Mouse (Mus musculus): ENCODE results near the gene Rapgef3. TPM values are rescaled to one million over a fixed set of nuclear protein-coding genes. Genes with fewer than 3 reads are reported as not detected.

Gene Rapgef3
- polyA plus RNA-seq, 1 experiment from 2014 or later: 17.5 TPM

GRCm38 (mm10) chr15:97752491-97752890 is 15.3 kb downstream of the Rapgef3 start:
- WGBS: 87% methylated on average over 5 of the region's 5 CpGs
- peaks cover 5% of the 10 kb centered on the region; the same call in 1 of the 2 replicates for H3K36me3 ChIP-seq (ENCODE audit: insufficient read depth)
- no peak overlapping the region for H3K27ac ChIP-seq (ENCODE audit: low read depth)
- H3K4me2 ChIP-seq: no peak overlapping the region
- no peak for TF ChIP-seq CTCF (IDR thresholded peaks at IDR 0.05; ENCODE audit: low read depth)
- DNase-seq (no peak), ATAC-seq (ENCODE audit: insufficient read depth) (no peak)
- peaks cover 9% of the 10 kb centered on the region for H3K4me1 ChIP-seq (ENCODE audit: insufficient read depth)
- H3K27me3 ChIP-seq (ENCODE audit: insufficient read depth, low read length): no peaks in the 10 kb centered on the region
- no peak overlapping the region for H3K4me3 ChIP-seq (ENCODE audit: low read depth, low read length)
- H3K9ac ChIP-seq: no peak overlapping the region
- H3K9me3 ChIP-seq (ENCODE audit: low read depth, low read length): no peaks in the 10 kb centered on the region

GRCm38 (mm10) chr15:97751676-97752075 is 16.1 kb downstream of the Rapgef3 start:
- TF ChIP-seq CTCF (IDR thresholded peaks at IDR 0.05; ENCODE audit: low read depth): peak; percentile 62
- Histone ChIP-seq H3K36me3 (ENCODE audit: insufficient read depth) (no peaks in the 10 kb centered on the region; the same call in 1 of the 2 replicates), H3K9ac (no peak overlapping the region), H3K9me3 (ENCODE audit: low read depth, low read length) (no peaks in the 10 kb centered on the region), H3K4me3 (ENCODE audit: low read depth, low read length) (no peak overlapping the region), H3K4me2 (no peak overlapping the region), H3K27ac (ENCODE audit: low read depth) (no peak overlapping the region), H3K4me1 (ENCODE audit: insufficient read depth) (peaks cover 9% of the 10 kb centered on the region), H3K27me3 (ENCODE audit: insufficient read depth, low read length) (no peaks in the 10 kb centered on the region)
- ATAC-seq (ENCODE audit: insufficient read depth): no peak
- DNase-seq: no peak
- 78% methylated on average over 2 of the region's 2 CpGs for WGBS

- no peaks in the 10 kb centered on the region for H3K27me3 ChIP-seq (ENCODE audit: insufficient read depth, low read length)
- peak; percentile 89 for ATAC-seq (ENCODE audit: insufficient read depth)
- H3K4me2 ChIP-seq: peak overlapping the region; percentile 32
- no peaks in the 10 kb centered on the region; the same call in 1 of the 2 replicates for H3K36me3 ChIP-seq (ENCODE audit: insufficient read depth)
- H3K9ac ChIP-seq: no peak overlapping the region
- peaks cover 9% of the 10 kb centered on the region for H3K4me1 ChIP-seq (ENCODE audit: insufficient read depth)
- H3K9me3 ChIP-seq (ENCODE audit: low read depth, low read length): no peaks in the 10 kb centered on the region
- H3K27ac ChIP-seq (ENCODE audit: low read depth): peak overlapping the region; percentile 85
- WGBS: 12% methylated on average over 12 of the region's 12 CpGs
- TF ChIP-seq CTCF (IDR thresholded peaks at IDR 0.05; ENCODE audit: low read depth): no peak
- peak; percentile 96 for DNase-seq
- H3K4me3 ChIP-seq (ENCODE audit: low read depth, low read length): no peak overlapping the region; the same call in 1 of the 2 replicates
Measured at GRCm38 (mm10) chr15:97750697-97751096, 17.1 kb downstream of the Rapgef3 start.

GRCm38 (mm10) chr15:97749841-97750240 is 17.9 kb downstream of the Rapgef3 start:
- Histone ChIP-seq H3K27me3 (ENCODE audit: insufficient read depth, low read length) (no peaks in the 10 kb centered on the region), H3K4me3 (ENCODE audit: low read depth, low read length) (no peak overlapping the region), H3K4me2 (no peak overlapping the region), H3K27ac (ENCODE audit: low read depth) (peak overlapping the region; percentile 85; the same call in 1 of the 2 replicates), H3K36me3 (ENCODE audit: insufficient read depth) (peaks cover 5% of the 10 kb centered on the region; the same call in 1 of the 2 replicates), H3K9ac (no peak overlapping the region), H3K9me3 (ENCODE audit: low read depth, low read length) (no peaks in the 10 kb centered on the region), H3K4me1 (ENCODE audit: insufficient read depth) (peaks cover 14% of the 10 kb centered on the region)
- no peak for TF ChIP-seq CTCF (IDR thresholded peaks at IDR 0.05; ENCODE audit: low read depth)
- ATAC-seq (ENCODE audit: insufficient read depth) (peak; percentile 8; the same call in 1 of the 2 replicates), DNase-seq (no peak)
- WGBS: 77% methylated on average over 13 of the region's 13 CpGs

- Histone ChIP-seq H3K4me2 (no peak overlapping the region), H3K27ac (ENCODE audit: low read depth) (no peak overlapping the region), H3K36me3 (ENCODE audit: insufficient read depth) (peaks cover 6% of the 10 kb centered on the region; the same call in 1 of the 2 replicates), H3K9me3 (ENCODE audit: low read depth, low read length) (no peaks in the 10 kb centered on the region), H3K4me1 (ENCODE audit: insufficient read depth) (peaks cover 14% of the 10 kb centered on the region), H3K4me3 (ENCODE audit: low read depth, low read length) (no peak overlapping the region), H3K9ac (no peak overlapping the region), H3K27me3 (ENCODE audit: insufficient read depth, low read length) (no peaks in the 10 kb centered on the region)
- no peak for TF ChIP-seq CTCF (IDR thresholded peaks at IDR 0.05; ENCODE audit: low read depth)
- ATAC-seq (ENCODE audit: insufficient read depth) (no peak), DNase-seq (no peak)
- WGBS: 83% methylated on average over 9 of the region's 9 CpGs
Measured at GRCm38 (mm10) chr15:97749397-97749796, 18.4 kb downstream of the Rapgef3 start.

- H3K4me1 ChIP-seq (ENCODE audit: insufficient read depth): peaks cover 14% of the 10 kb centered on the region
- 89% methylated on average over 4 of the region's 4 CpGs for WGBS
Measured at GRCm38 (mm10) chr15:97748964-97749363, 18.8 kb downstream of the Rapgef3 start.

GRCm38 (mm10) chr15:97748309-97748708 is 19.5 kb downstream of the Rapgef3 start:
- 51% methylated on average over 10 of the region's 10 CpGs for WGBS
- no peak for TF ChIP-seq CTCF (IDR thresholded peaks at IDR 0.05; ENCODE audit: low read depth)
- Histone ChIP-seq H3K4me3 (ENCODE audit: low read depth, low read length) (no peak overlapping the region), H3K36me3 (ENCODE audit: insufficient read depth) (peaks cover 6% of the 10 kb centered on the region; the same call in 1 of the 2 replicates), H3K9ac (no peak overlapping the region), H3K27me3 (ENCODE audit: insufficient read depth, low read length) (no peaks in the 10 kb centered on the region), H3K27ac (ENCODE audit: low read depth) (no peak overlapping the region), H3K4me1 (ENCODE audit: insufficient read depth) (peaks cover 14% of the 10 kb centered on the region), H3K4me2 (no peak overlapping the region), H3K9me3 (ENCODE audit: low read depth, low read length) (no peaks in the 10 kb centered on the region)
- DNase-seq: no peak
- no peak for ATAC-seq (ENCODE audit: insufficient read depth)

More at GRCm38 (mm10) chr15:97748964-97749363, 18.8 kb downstream of the Rapgef3 start:
- Histone ChIP-seq H3K9me3 (ENCODE audit: low read depth, low read length) (no peaks in the 10 kb centered on the region), H3K4me2 (no peak overlapping the region), H3K36me3 (ENCODE audit: insufficient read depth) (peaks cover 6% of the 10 kb centered on the region; the same call in 1 of the 2 replicates), H3K4me3 (ENCODE audit: low read depth, low read length) (no peak overlapping the region), H3K27me3 (ENCODE audit: insufficient read depth, low read length) (no peaks in the 10 kb centered on the region), H3K27ac (ENCODE audit: low read depth) (no peak overlapping the region), H3K9ac (no peak overlapping the region)
- DNase-seq (no peak), ATAC-seq (ENCODE audit: insufficient read depth) (no peak)
- TF ChIP-seq CTCF (IDR thresholded peaks at IDR 0.05; ENCODE audit: low read depth): no peak
